Mouse (Mus musculus): ENCODE results near the gene Slain1.
"Not testable (repeated sequence)": the region's sequence is repeated elsewhere in the genome, so short reads cannot be mapped to it uniquely, and the experiment has no call there.

The Slain1 gene

GRCm38 (mm10) chr14:103720637-103721355, 70.8 kb downstream of the Slain1 start:
- peak; percentile 49 to 65 for DNase-seq (ENCODE audit: low spot score in 2 of 2)

- DNase-seq (ENCODE audit: low spot score in 2 of 2): no peak
Measured at GRCm38 (mm10) chr14:103723314-103723713, 73.3 kb downstream of the Slain1 start.

GRCm38 (mm10) chr14:103723841-103724240, 73.8 kb downstream of the Slain1 start:
- no peak for DNase-seq (ENCODE audit: low spot score in 2 of 2)

- no peak for DNase-seq (ENCODE audit: low spot score in 2 of 2)
Measured at GRCm38 (mm10) chr14:103728506-103728905, 78.5 kb downstream of the Slain1 start.

GRCm38 (mm10) chr14:103728951-103729725, 79.1 kb downstream of the Slain1 start:
- no peak for DNase-seq (ENCODE audit: low spot score in 2 of 2)

GRCm38 (mm10) chr14:103729760-103730367, 79.8 kb downstream of the Slain1 start:
- no peak for DNase-seq (ENCODE audit: low spot score in 2 of 2)

GRCm38 (mm10) chr14:103732626-103733025, 82.6 kb downstream of the Slain1 start:
- no peak for DNase-seq (ENCODE audit: low spot score in 2 of 2)

GRCm38 (mm10) chr14:103741216-103741615, 91.2 kb downstream of the Slain1 start:
- no peak for DNase-seq (ENCODE audit: low spot score in 2 of 2)

- DNase-seq (ENCODE audit: low spot score in 2 of 2): no peak
Measured at GRCm38 (mm10) chr14:103742150-103742549, 92.1 kb downstream of the Slain1 start.

- no peak for DNase-seq (ENCODE audit: low spot score in 2 of 2)
Measured at GRCm38 (mm10) chr14:103747345-103747744, 97.3 kb downstream of the Slain1 start.

- DNase-seq (ENCODE audit: low spot score in 2 of 2): not testable (repeated sequence)
Measured at GRCm38 (mm10) chr14:103750638-103751037, 100.6 kb downstream of the Slain1 start.

- no peak for DNase-seq (ENCODE audit: low spot score in 2 of 2)
Measured at GRCm38 (mm10) chr14:103751384-103751783, 101.4 kb downstream of the Slain1 start.

- DNase-seq (ENCODE audit: low spot score in 2 of 2): no peak
Measured at GRCm38 (mm10) chr14:103752773-103753172, 102.7 kb downstream of the Slain1 start.

- DNase-seq (ENCODE audit: low spot score in 2 of 2): no peak
Measured at GRCm38 (mm10) chr14:103754041-103754440, 104.0 kb downstream of the Slain1 start.

GRCm38 (mm10) chr14:103754465-103754864, 104.4 kb downstream of the Slain1 start:
- no peak for DNase-seq (ENCODE audit: low spot score in 2 of 2)
